Mouse (Mus musculus): ENCODE measurements around the gene Nudt4. TPM values are rescaled to one million over a fixed set of nuclear protein-coding genes. Genes with fewer than 3 reads are reported as not detected.

Gene Nudt4
- total and polyA plus RNA-seq, 3 experiments: 13.9 to 53.5 (median 42.9) TPM

GRCm38 (mm10) chr10:95562859-95563841 is 796 bp downstream of the Nudt4 start:
- ATAC-seq (ENCODE audit: extremely low read depth, insufficient number of reproducible peaks, low FRiP score, poor library complexity, severe bottlenecking) (no peak), DNase-seq (ENCODE audit: low spot score) (peak; percentile 16)
- H3K4me3 ChIP-seq (ENCODE audit: low read depth, low read length): peak overlapping the region; percentile 83
- TF ChIP-seq TAL1 (conservative IDR thresholded peaks at IDR 0.05; ENCODE audit: low read depth, low read length): no peak
- TF ChIP-seq CTCF (IDR thresholded peaks at IDR 0.05; ENCODE audit: low read depth, low read length): no peak
- TF ChIP-seq GATA1 (IDR thresholded peaks at IDR 0.05; ENCODE audit: borderline replicate concordance, low read length): no peak
- TF ChIP-seq POLR2AphosphoS5 (IDR thresholded peaks at IDR 0.05; ENCODE audit: insufficient replicate concordance, low read depth, low read length): no peak
- no peak for TF ChIP-seq GATA2 (IDR thresholded peaks at IDR 0.05; ENCODE audit: borderline replicate concordance, low read depth, low read length)
- H3K9me3 ChIP-seq (replicated peaks): no peaks in the 10 kb centered on the region
- peaks cover 45% of the 10 kb centered on the region for H3K4me1 ChIP-seq (ENCODE audit: insufficient read depth, low read depth, low read length)
- H3K27me3 ChIP-seq (ENCODE audit: insufficient read depth, low read length): no peaks in the 10 kb centered on the region
- peaks cover 18% of the 10 kb centered on the region for H3K36me3 ChIP-seq (replicated peaks)

GRCm38 (mm10) chr10:95562395-95562794 is 1.6 kb downstream of the Nudt4 start:
- peaks cover 26% of the 10 kb centered on the region for H3K36me3 ChIP-seq (replicated peaks)
- peak overlapping the region; percentile 83; the same call in 1 of the 2 replicates for H3K4me3 ChIP-seq (ENCODE audit: low read depth, low read length)
- TF ChIP-seq POLR2AphosphoS5 (IDR thresholded peaks at IDR 0.05; ENCODE audit: insufficient replicate concordance, low read depth, low read length): no peak
- no peak for TF ChIP-seq TAL1 (conservative IDR thresholded peaks at IDR 0.05; ENCODE audit: low read depth, low read length)
- no peak for TF ChIP-seq GATA2 (IDR thresholded peaks at IDR 0.05; ENCODE audit: borderline replicate concordance, low read depth, low read length)
- no peak for TF ChIP-seq CTCF (IDR thresholded peaks at IDR 0.05; ENCODE audit: low read depth, low read length)
- TF ChIP-seq GATA1 (IDR thresholded peaks at IDR 0.05; ENCODE audit: borderline replicate concordance, low read length): no peak
- no peak for ATAC-seq (ENCODE audit: extremely low read depth, insufficient number of reproducible peaks, low FRiP score, poor library complexity, severe bottlenecking)
- peaks cover 46% of the 10 kb centered on the region for H3K4me1 ChIP-seq (ENCODE audit: insufficient read depth, low read depth, low read length)
- DNase-seq (ENCODE audit: low spot score): no peak
- H3K27me3 ChIP-seq (ENCODE audit: insufficient read depth, low read length): no peaks in the 10 kb centered on the region
- H3K9me3 ChIP-seq (replicated peaks): no peaks in the 10 kb centered on the region

- Histone ChIP-seq H3K27me3 (ENCODE audit: insufficient read depth, low read length) (no peaks in the 10 kb centered on the region), H3K4me3 (ENCODE audit: low read depth, low read length) (no peak overlapping the region), H3K4me1 (ENCODE audit: insufficient read depth, low read depth, low read length) (peaks cover 46% of the 10 kb centered on the region), H3K9me3 (replicated peaks) (no peaks in the 10 kb centered on the region), H3K36me3 (replicated peaks) (peaks cover 28% of the 10 kb centered on the region)
- ATAC-seq (ENCODE audit: extremely low read depth, insufficient number of reproducible peaks, low FRiP score, poor library complexity, severe bottlenecking): no peak
- no peak for TF ChIP-seq GATA1 (IDR thresholded peaks at IDR 0.05; ENCODE audit: borderline replicate concordance, low read length)
- TF ChIP-seq CTCF (IDR thresholded peaks at IDR 0.05; ENCODE audit: low read depth, low read length): no peak
- no peak for TF ChIP-seq TAL1 (conservative IDR thresholded peaks at IDR 0.05; ENCODE audit: low read depth, low read length)
- TF ChIP-seq POLR2AphosphoS5 (IDR thresholded peaks at IDR 0.05; ENCODE audit: insufficient replicate concordance, low read depth, low read length): no peak
- TF ChIP-seq GATA2 (IDR thresholded peaks at IDR 0.05; ENCODE audit: borderline replicate concordance, low read depth, low read length): no peak
- no peak for DNase-seq (ENCODE audit: low spot score)
Measured at GRCm38 (mm10) chr10:95561616-95562015, 2.3 kb downstream of the Nudt4 start.

- no peak overlapping the region for H3K4me3 ChIP-seq (ENCODE audit: low read depth, low read length)
- no peak for TF ChIP-seq GATA1 (IDR thresholded peaks at IDR 0.05; ENCODE audit: borderline replicate concordance, low read length)
- TF ChIP-seq POLR2AphosphoS5 (IDR thresholded peaks at IDR 0.05; ENCODE audit: insufficient replicate concordance, low read depth, low read length): no peak
- TF ChIP-seq GATA2 (IDR thresholded peaks at IDR 0.05; ENCODE audit: borderline replicate concordance, low read depth, low read length): no peak
- ATAC-seq (ENCODE audit: extremely low read depth, insufficient number of reproducible peaks, low FRiP score, poor library complexity, severe bottlenecking) (no peak), DNase-seq (ENCODE audit: low spot score) (no peak)
- peaks cover 39% of the 10 kb centered on the region for H3K36me3 ChIP-seq (replicated peaks)
- no peaks in the 10 kb centered on the region for H3K9me3 ChIP-seq (replicated peaks)
- H3K27me3 ChIP-seq (ENCODE audit: insufficient read depth, low read length): no peaks in the 10 kb centered on the region
- peaks cover 44% of the 10 kb centered on the region for H3K4me1 ChIP-seq (ENCODE audit: insufficient read depth, low read depth, low read length)
Measured at GRCm38 (mm10) chr10:95560394-95560983, 3.5 kb downstream of the Nudt4 start.

GRCm38 (mm10) chr10:95559426-95559825 is 4.5 kb downstream of the Nudt4 start:
- ATAC-seq (ENCODE audit: extremely low read depth, insufficient number of reproducible peaks, low FRiP score, poor library complexity, severe bottlenecking): no peak
- TF ChIP-seq TAL1 (conservative IDR thresholded peaks at IDR 0.05; ENCODE audit: low read depth, low read length) (no peak), CTCF (IDR thresholded peaks at IDR 0.05; ENCODE audit: low read depth, low read length) (no peak), GATA1 (IDR thresholded peaks at IDR 0.05; ENCODE audit: borderline replicate concordance, low read length) (no peak), POLR2AphosphoS5 (IDR thresholded peaks at IDR 0.05; ENCODE audit: insufficient replicate concordance, low read depth, low read length) (no peak), GATA2 (IDR thresholded peaks at IDR 0.05; ENCODE audit: borderline replicate concordance, low read depth, low read length) (no peak)
- Histone ChIP-seq H3K4me1 (ENCODE audit: insufficient read depth, low read depth, low read length) (peaks cover 39% of the 10 kb centered on the region), H3K27me3 (ENCODE audit: insufficient read depth, low read length) (no peaks in the 10 kb centered on the region), H3K4me3 (ENCODE audit: low read depth, low read length) (no peak overlapping the region), H3K9me3 (replicated peaks) (no peaks in the 10 kb centered on the region), H3K36me3 (replicated peaks) (peaks cover 47% of the 10 kb centered on the region)
- DNase-seq (ENCODE audit: low spot score): no peak

- Histone ChIP-seq H3K36me3 (replicated peaks) (peaks cover 59% of the 10 kb centered on the region), H3K9me3 (replicated peaks) (no peaks in the 10 kb centered on the region), H3K4me1 (ENCODE audit: insufficient read depth, low read depth, low read length) (peaks cover 33% of the 10 kb centered on the region), H3K4me3 (ENCODE audit: low read depth, low read length) (no peak overlapping the region), H3K27me3 (ENCODE audit: insufficient read depth, low read length) (no peaks in the 10 kb centered on the region)
- no peak for ATAC-seq (ENCODE audit: extremely low read depth, insufficient number of reproducible peaks, low FRiP score, poor library complexity, severe bottlenecking)
- TF ChIP-seq GATA1 (IDR thresholded peaks at IDR 0.05; ENCODE audit: borderline replicate concordance, low read length): no peak
- TF ChIP-seq TAL1 (conservative IDR thresholded peaks at IDR 0.05; ENCODE audit: low read depth, low read length): no peak
- no peak for TF ChIP-seq POLR2AphosphoS5 (IDR thresholded peaks at IDR 0.05; ENCODE audit: insufficient replicate concordance, low read depth, low read length)
- no peak for TF ChIP-seq GATA2 (IDR thresholded peaks at IDR 0.05; ENCODE audit: borderline replicate concordance, low read depth, low read length)
- TF ChIP-seq CTCF (IDR thresholded peaks at IDR 0.05; ENCODE audit: low read depth, low read length): peak; percentile 29; the same call in 1 of the 2 replicates
- no peak for DNase-seq (ENCODE audit: low spot score)
Measured at GRCm38 (mm10) chr10:95557337-95557828, 6.6 kb downstream of the Nudt4 start.
